8 mouse cellular contexts compared by ENCODE assay signal in the genomic region with DNA sequence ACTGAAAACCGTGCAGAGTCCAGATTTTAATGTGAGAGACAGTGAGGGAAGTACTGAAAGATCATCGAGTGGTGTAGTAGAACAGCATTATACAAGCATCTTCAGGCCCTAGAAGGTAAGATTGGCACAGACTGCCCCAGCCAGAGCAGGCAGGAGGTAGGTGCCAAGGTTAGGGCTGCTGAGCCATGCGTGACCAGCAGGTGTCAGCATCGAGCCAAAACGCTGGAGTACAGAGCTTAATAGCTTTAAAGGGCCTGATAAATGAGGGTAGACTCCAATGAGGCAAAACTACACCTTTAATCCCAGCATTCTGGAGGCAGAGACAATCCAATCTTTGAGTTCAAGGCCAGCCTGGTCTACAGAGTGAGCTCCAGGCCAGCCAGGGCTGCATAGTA. TPM values are rescaled to one million over a fixed set of nuclear protein-coding genes. Genes with fewer than 3 reads are reported as not detected.
DNase-seq lines count a peak whose midpoint lies in the region; ATAC-seq lines count a peak whose summit lies in the region.

No protein-coding gene starts in this region.

- H3K9me3 ChIP-seq in intestine, embryonic 16.5 days (ENCODE audit: control insufficient read depth, low read length): no peaks in the 10 kb centered on the region
- H3K9me3 ChIP-seq in midbrain, embryonic 11.5 days (ENCODE audit: control insufficient read depth, low read length): no peaks in the 10 kb centered on the region

- no peak overlapping the region for H3K4me2 ChIP-seq in intestine, embryonic 16.5 days (ENCODE audit: low read depth, low read length)
- no peak overlapping the region for H3K4me2 ChIP-seq in midbrain, embryonic 11.5 days

- no peak overlapping the region for H3K27ac ChIP-seq in intestine, embryonic 16.5 days (ENCODE audit: low read length)
- no peak overlapping the region for H3K27ac ChIP-seq in midbrain, embryonic 11.5 days (ENCODE audit: low read depth, low read length)

- no peak overlapping the region for H3K4me3 ChIP-seq in intestine, embryonic 16.5 days (ENCODE audit: low read length)
- no peak overlapping the region for H3K4me3 ChIP-seq in midbrain, embryonic 11.5 days (ENCODE audit: low read depth, low read length)

- intact Hi-C loops in left cerebral cortex, postnatal 4 days (cut with DNase I): loop anchor here (2.0 to 10.0 kb wide), 2 partner anchors 74 to 122 kb away; partner anchors contain the start of gene Gabpb2

- ATAC-seq in common myeloid progenitor, adult 5-6 weeks (replicated peaks; ENCODE audit: low read depth, poor library complexity, severe bottlenecking): peak; percentile 76
- peak; percentile 82; the same call in 1 of the 2 replicates for ATAC-seq in intestine, embryonic 16.5 days
- ATAC-seq in midbrain, embryonic 11.5 days (ENCODE audit: low FRiP score): peak; percentile 69

- H3K4me1 ChIP-seq in intestine, embryonic 16.5 days (ENCODE audit: control insufficient read depth, insufficient read depth, low read length): no peaks in the 10 kb centered on the region
- H3K4me1 ChIP-seq in midbrain, embryonic 11.5 days (ENCODE audit: control insufficient read depth, insufficient read depth, low read length): no peaks in the 10 kb centered on the region

- H3K9ac ChIP-seq in intestine, embryonic 16.5 days (ENCODE audit: low read depth, low read length): no peak overlapping the region
- H3K9ac ChIP-seq in midbrain, embryonic 11.5 days (ENCODE audit: low read length): no peak overlapping the region

- H3K36me3 ChIP-seq in intestine, embryonic 16.5 days (ENCODE audit: control insufficient read depth, insufficient read depth, low read length): no peaks in the 10 kb centered on the region
- peaks cover 2% of the 10 kb centered on the region; the same call in 1 of the 2 replicates for H3K36me3 ChIP-seq in midbrain, embryonic 11.5 days (ENCODE audit: control insufficient read depth, insufficient read depth, low read length)

- no peaks in the 10 kb centered on the region for H3K27me3 ChIP-seq in intestine, embryonic 16.5 days (replicated peaks; ENCODE audit: control insufficient read depth, insufficient read depth, low read length)
- H3K27me3 ChIP-seq in midbrain, embryonic 11.5 days (ENCODE audit: control insufficient read depth, insufficient read depth, low read length): no peaks in the 10 kb centered on the region

- 8% methylated on average over 5 of the region's 5 CpGs for WGBS in intestine, embryonic 16.5 days
- 10% methylated on average over 5 of the region's 5 CpGs for WGBS in midbrain, embryonic 11.5 days

- peak; percentile 86 for DNase-seq in adipocyte (ENCODE audit: low spot score)
- DNase-seq in gastrocnemius, postnatal 10 days: peak; percentile 87
- peak; percentile 87 for DNase-seq in left cerebral cortex, postnatal 4 days
- peak; percentile 98 for DNase-seq in midbrain, embryonic 11.5 days (ENCODE audit: low spot score, missing footprints)
- DNase-seq in right cerebral cortex, postnatal 4 days: peak; percentile 85
- peak; percentile 62 for DNase-seq in yolk sac, embryonic 10.5 days (ENCODE audit: low spot score)

RNA-seq across cellular contexts. Expression of gene Tnfaip8l2, which starts 0.5 kb away (rescaled TPM):
- 21.8 and 38.5 TPM in 2 replicates for total RNA-seq in common myeloid progenitor, adult 5-6 weeks (2017)
- 1 to 10 TPM; 1.8 to 2.3 TPM for total RNA-seq in gastrocnemius, postnatal 10 days (2021)
- polyA plus RNA-seq in intestine, embryonic 16.5 days (2015; fragmentation: Nextera tagmentation; extraction: Ambion mirVana): 4.9 and 5.3 TPM in 2 replicates
- total RNA-seq in left cerebral cortex, postnatal 4 days (2021): under 1 TPM; 0.74 to 0.92 TPM
- 2.2 and 2.9 TPM in 2 replicates for polyA plus RNA-seq in midbrain, embryonic 11.5 days (2014; fragmentation: Nextera tagmentation; extraction: Ambion mirVana)

RNA-seq across cellular contexts. Expression of gene Lysmd1, which starts 8.7 kb away (rescaled TPM):
- 2.9 and 6.9 TPM in 2 replicates for total RNA-seq in common myeloid progenitor, adult 5-6 weeks (2017)
- total RNA-seq in gastrocnemius, postnatal 10 days (2021): 1 to 10 TPM; 6.0 to 6.7 TPM
- 9.8 and 11.0 TPM in 2 replicates for polyA plus RNA-seq in intestine, embryonic 16.5 days (2015; fragmentation: Nextera tagmentation; extraction: Ambion mirVana)
- total RNA-seq in left cerebral cortex, postnatal 4 days (2021): 10 to 100 TPM; 19.8 to 23.0 TPM
- 16.1 and 17.4 TPM in 2 replicates for polyA plus RNA-seq in midbrain, embryonic 11.5 days (2014; fragmentation: Nextera tagmentation; extraction: Ambion mirVana)

RNA-seq across cellular contexts. Expression of gene Scnm1, which starts 8.8 kb away (rescaled TPM):
- 59.6 and 88.2 TPM in 2 replicates for total RNA-seq in common myeloid progenitor, adult 5-6 weeks (2017)
- 10 to 100 TPM; 35.5 to 40.8 TPM for total RNA-seq in gastrocnemius, postnatal 10 days (2021)
- polyA plus RNA-seq in intestine, embryonic 16.5 days (2015; fragmentation: Nextera tagmentation; extraction: Ambion mirVana): 56.9 and 62.2 TPM in 2 replicates
- 10 to 100 TPM; 39.9 to 43.2 TPM for total RNA-seq in left cerebral cortex, postnatal 4 days (2021)
- polyA plus RNA-seq in midbrain, embryonic 11.5 days (2014; fragmentation: Nextera tagmentation; extraction: Ambion mirVana): 84.9 and 86.3 TPM in 2 replicates

RNA-seq across cellular contexts. Expression of gene Sema6c, which starts 17.6 kb away (rescaled TPM):
- 0.64 and 4.6 TPM in 2 replicates for total RNA-seq in common myeloid progenitor, adult 5-6 weeks (2017)
- 100 to 1,000 TPM; 103 to 123 TPM for total RNA-seq in gastrocnemius, postnatal 10 days (2021)
- polyA plus RNA-seq in intestine, embryonic 16.5 days (2015; fragmentation: Nextera tagmentation; extraction: Ambion mirVana): 1.1 and 2.3 TPM in 2 replicates
- 100 to 1,000 TPM; 141 to 155 TPM for total RNA-seq in left cerebral cortex, postnatal 4 days (2021)
- polyA plus RNA-seq in midbrain, embryonic 11.5 days (2014; fragmentation: Nextera tagmentation; extraction: Ambion mirVana): 14.1 and 17.8 TPM in 2 replicates

RNA-seq across cellular contexts. Expression of gene Tmod4, which starts 18.3 kb away (rescaled TPM):
- not detected in 2 replicates for total RNA-seq in common myeloid progenitor, adult 5-6 weeks (2017)
- total RNA-seq in gastrocnemius, postnatal 10 days (2021): 100 to 1,000 TPM; 423 to 469 TPM
- polyA plus RNA-seq in intestine, embryonic 16.5 days (2015; fragmentation: Nextera tagmentation; extraction: Ambion mirVana): 1.1 and 1.2 TPM in 2 replicates
- 1 to 10 TPM in 1 of 2 experiments, under 1 TPM in 1; 0.87 to 1.0 TPM for total RNA-seq in left cerebral cortex, postnatal 4 days (2021)
- polyA plus RNA-seq in midbrain, embryonic 11.5 days (2014; fragmentation: Nextera tagmentation; extraction: Ambion mirVana): 0.97 TPM in 1 of 2 replicates, not detected in the other
